Mouse (Mus musculus) mesoderm, embryonic 11.5 days (tissue): Measurements from ENCODE around the gene Cd40lg.

Experiments
- DNase-seq: peaks from one replicate; pipeline ENCODE4 v3.0.0-alpha.2; 2012; ENCODE audit warnings: low read depth, low spot score

Gene Cd40lg

DNA sequence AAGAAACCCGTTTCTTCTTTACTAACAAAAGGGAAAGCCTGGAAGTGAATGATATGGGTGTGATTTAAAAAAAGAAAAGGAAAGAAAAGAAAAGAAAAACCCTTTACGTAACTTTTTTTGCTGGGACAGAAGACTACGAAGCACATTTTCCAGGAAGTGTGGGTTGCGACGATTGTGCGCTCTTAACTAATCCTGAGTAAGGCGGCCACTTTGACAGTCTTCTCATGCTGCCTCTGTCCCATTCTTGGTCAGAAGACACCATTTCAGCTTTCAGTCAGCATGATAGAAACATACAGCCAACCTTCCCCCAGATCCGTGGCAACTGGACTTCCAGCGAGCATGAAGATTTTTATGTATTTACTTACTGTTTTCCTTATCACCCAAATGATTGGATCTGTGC, at the start of gene Cd40lg:
TSS of gene Cd40lg (plus strand) at position 268 of the 400 bp plus-strand sequence.
- no peak for DNase-seq

DNA sequence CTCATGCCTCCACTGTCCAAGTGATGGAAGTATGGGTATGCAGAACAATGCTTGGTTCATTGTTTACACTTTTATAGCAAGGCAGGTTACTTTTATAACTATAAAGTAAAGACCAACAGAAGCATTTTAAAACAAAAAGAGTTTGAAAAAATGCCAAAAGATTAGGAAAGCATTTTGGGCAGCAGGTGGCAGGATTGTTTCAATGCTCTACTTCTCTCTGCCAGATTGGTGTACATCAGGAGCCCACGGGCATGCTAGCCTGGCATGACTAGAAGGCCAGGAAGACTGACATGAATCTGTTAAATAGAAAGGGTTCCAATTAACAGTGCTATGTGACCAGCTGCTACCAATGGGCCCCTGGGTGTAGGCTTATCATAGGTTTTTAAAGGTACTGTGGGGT, 45.4 kb upstream of the Cd40lg start:
- DNase-seq, result no peak

DNA sequence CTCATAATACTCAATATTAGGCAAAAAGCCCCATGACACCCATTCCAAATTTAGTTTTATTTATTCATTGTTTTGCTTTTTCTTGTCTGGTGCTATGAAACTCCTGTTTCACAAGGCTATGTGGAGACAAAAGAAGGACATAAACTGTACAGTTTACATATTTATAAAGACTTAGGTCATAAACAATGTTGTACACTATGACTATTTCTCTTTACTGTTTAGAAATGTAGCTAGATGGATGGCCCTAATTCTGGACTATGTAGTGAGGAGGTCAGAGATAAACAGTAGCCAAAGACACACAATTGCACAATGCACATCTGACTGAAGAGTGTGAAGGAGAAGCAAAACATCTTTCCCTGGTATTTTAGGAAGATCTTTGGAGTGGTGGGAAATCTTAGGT, 40.7 kb upstream of the Cd40lg start:
- DNase-seq, result no peak

DNA sequence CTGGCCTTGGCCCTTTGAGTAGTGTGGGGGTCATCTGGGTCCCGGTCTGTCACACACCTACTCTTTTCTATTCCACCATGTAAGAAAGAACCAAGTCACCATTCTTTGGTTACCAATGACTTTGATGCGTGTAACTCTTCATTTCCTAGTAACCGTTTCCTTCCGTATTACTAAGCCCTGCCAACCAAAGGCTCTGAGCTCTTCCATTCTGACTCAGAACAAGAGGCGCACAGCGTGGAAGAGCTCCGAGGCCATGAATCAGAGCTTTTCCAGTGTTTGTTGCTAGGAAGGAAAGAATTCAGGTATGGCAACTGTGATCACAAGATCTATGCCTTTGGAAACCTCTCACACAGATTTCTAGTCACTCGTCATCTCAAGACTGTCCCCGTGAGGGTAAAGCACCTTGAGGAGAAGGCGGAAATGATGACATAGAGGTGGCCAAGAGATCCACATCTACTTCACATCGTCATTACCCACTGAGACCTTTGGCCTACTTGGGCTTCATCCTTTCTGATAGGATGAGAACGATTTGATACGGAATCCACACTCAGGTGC, 34.6 kb upstream of the Cd40lg start:
- no peak for DNase-seq

DNA sequence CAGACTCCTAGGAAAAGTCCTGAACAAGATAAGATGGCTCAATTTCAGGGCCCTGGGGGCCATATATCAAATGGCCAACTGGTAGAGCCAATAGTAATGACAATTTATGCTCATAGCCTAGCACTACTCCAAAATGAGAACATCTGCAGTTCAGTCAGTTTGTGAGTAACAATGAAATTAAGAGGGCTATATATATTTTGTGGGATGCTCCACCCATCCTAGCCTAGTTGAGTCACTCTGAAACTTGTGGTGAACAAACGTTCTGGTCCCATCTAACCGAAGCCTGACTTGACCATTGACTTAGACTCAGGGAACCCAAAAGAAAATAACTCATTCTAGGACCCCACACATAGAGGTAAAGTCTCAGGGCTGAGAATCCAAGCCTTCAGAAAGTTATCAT, 29.5 kb upstream of the Cd40lg start:
- DNase-seq, result no peak

DNA sequence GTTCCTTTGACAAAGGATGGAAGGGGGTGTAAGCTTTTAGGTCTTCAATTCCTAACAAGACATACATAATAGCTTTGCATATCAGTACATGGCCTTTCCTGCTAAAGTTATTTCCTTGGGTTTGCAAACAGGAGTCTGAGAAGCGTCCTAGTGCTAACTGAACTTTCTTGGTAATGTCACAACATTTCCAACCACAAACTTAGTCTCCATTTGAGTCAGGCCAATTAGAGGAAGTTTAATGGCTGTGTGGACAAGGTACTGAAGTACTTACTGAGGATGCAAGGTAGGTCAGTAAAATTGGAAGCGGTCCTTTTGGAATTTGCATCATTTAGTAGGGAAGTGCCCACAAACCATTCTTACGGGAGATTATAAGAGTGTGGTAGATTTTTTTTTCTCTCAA, 28.6 kb upstream of the Cd40lg start:
- no peak for DNase-seq

DNA sequence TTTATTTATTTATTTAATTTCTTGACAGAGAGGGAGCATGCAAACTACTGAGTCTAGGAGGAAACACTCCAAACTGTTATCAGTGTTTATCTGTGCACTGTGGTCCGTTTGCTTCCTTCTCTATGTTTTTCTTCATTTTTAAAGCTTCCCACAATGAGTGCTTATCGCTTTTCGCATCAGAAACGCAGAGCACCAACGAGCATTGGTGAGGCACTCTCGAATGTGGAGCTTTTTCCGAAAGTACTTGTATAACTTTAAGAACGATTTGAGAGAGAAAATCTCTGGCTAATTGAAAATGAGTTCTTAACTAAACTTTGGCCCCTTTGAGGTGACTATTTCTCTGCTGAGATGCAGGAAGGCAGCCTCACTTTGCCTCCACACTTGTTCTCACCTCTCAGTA, 24.6 kb upstream of the Cd40lg start:
- no peak for DNase-seq

DNA sequence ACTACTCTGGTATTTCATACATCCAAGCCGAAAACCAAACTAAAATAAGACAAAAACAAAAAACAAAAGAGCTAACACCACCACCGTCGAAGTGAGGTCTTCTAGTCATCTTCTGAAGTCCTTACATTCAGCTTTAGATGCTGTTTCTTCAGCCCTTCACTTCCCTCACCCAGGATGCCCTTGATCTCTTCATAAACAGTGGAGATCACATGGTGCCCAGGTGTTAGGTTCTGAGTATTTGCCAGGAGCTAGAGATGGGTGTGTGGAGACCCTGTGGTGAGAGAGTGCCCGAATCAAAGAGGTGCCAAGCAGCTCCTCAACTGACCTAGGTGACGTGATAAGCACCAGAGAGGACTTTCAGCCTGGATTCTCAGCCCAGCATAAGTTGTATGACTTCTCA, 22.6 kb upstream of the Cd40lg start:
- DNase-seq, result no peak

DNA sequence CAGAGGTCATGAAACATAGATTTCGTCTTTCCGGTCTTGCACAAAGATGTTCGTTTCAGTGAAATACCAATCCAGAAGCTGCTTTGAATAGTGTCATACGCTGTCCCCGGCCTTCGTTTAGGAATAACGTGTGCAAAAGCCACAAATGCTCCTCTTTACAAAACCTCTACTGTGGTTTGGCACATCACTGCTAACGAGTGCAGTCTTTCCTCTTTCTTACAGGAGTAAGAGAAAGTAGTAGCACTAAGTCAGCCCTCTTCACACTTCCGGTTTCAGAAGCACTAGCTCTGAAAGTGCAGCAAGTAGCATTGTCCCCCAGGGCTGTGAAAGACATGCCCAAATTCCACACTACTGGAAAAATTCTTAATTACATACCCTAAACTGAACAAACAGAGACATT, 15.6 kb upstream of the Cd40lg start:
- no peak for DNase-seq

DNA sequence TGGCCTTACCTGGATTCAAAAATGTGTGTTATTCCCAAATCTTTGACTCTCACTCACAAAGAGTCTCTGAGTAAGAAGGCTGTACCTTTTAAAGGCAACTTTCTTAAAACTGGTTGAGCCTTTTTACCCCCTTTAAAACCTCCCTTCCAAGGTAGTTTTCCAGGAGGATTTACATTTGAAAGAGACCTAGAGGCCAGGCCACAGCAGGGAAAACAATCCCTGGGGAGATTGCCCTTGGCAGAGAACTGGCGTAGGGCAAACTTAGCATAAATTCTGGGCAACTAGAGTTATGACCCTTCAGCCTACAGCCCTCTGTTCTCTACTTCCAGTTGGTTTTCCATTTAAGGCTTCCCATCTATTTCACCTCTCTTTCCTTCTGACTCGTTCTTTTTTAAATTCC, 13.9 kb upstream of the Cd40lg start:
- no peak for DNase-seq

DNA sequence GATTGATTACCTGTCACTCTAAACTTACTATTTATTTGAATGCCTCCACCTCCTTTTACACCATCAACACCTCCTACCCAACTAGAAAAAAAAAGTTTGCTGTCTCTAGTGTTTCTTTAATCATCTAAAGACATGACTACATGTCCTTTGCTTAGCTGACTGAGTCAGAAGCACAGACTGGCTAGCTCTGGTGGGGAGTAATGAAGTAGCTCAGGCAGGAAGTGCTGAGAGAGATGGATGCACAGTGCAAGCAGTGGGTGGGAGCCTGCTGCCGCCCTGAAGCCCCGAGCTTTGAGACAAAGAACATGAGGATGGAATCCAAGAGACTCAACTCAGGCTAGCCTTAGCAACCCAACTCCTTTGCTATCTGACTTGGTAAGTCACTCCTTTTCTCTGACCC, 11.5 kb upstream of the Cd40lg start:
- DNase-seq, result no peak

DNA sequence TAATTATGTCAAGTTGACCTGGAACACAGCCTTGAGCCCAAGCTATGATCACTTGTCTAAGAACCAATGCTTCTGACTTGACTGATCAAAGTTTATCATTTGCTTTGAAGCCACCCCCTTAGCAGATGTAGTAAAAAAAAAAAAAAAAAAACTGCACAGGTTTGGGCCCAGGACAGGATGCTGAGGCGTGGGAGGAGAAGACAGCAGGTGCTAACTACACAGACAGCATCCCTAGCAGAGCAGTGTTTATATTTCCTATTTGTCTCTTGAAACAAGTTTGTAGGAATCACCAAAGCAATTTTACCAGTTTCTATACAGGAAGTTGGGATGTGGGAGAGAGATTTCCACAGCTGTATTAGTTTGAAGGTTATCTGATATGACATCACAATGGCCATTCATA, 1.4 kb upstream of the Cd40lg start:
- DNase-seq, result no peak

DNA sequence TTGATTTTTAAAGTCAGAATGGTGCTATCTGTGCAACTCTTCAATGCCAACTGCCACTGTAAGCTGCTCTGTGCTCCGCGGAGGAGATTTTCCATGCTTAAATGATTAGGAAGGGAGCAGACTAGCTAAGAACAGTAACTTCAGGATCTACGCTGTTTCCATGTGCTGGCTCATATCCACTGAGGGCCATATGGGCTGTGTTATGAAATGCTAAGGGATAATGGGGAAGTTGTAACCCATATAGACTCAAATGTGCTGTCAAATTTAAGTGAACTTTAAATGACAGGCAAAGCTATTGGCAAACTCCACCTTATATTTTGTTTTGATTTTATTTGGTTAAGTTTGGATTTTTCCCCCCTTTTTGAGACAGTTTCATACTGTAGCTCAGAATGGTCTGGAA, 919 bp downstream of the Cd40lg start:
- DNase-seq, result no peak

DNA sequence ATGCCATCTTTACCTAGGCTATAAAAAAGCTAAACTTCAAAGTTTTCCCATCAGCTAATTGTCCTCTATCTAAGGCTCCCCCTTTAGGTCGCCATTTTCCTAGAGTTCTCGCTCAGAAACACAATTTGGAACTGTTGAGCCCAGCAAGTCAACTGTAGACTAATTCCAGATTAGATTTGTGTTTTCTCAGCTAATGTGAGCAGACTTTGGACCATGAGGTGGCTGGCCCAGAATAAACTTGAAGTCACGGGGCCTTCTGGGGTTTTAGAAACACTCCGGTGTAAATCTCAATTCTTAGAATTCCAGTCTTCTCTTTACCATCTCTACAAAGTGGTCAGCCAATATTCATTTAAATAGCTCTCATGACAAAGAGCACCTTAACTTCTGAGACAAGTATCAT, 3.6 kb downstream of the Cd40lg start:
- DNase-seq, result no peak

DNA sequence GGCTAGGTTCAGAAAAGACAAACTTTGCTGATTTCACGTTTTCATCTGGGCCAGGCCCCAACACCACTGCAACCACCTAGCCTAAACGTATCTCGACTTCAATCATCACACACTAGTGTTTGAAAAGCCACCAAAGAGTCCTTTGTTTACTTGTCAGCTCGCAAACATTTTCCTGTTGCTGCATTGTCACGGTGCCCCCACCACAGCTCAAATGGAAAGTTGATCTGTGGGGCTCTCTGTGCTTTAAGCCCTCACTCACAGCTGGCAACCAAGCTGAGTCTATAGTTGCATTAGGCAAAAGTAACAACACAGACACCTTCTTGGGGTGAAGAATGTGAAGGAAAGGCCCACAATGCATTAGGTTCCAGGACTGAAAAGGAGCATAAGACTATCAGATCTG, 4.3 kb downstream of the Cd40lg start:
- no peak for DNase-seq

DNA sequence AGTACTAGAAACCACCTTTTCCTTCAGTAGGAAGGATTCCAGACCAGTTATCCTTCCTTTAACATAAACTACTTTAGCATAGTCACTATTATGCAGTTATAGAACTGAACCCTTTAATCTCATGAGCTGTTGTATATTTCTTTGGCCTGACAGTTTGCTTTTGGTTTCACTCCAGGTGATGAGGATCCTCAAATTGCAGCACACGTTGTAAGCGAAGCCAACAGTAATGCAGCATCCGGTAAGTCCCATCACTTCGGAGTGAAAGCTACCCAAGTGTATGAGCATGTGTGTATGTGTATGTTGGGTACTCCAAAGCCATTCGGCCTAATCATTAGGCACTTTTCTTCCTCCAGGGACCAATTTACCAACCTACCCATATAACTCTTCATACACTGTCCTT, 7.6 kb downstream of the Cd40lg start:
- peak; percentile 12 for DNase-seq

DNA sequence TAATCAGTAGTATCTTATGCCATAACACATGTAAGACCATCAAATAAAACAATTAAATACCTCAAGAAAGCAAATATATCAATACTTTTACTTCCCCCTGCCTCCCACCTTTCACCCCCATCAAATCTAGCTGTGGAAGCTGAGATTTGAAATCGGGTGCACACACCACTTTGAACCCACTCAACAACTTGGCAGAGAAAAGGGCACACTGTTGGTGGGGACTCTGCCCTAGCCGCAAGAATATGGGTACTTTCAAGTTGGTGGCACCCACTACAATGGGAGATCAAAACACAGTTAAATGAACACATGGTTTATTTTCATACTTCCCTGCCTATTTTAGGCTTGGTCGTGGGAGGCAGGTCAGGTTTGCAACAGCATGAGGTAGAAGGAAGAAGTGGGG, 9.9 kb downstream of the Cd40lg start:
- no peak for DNase-seq

DNA sequence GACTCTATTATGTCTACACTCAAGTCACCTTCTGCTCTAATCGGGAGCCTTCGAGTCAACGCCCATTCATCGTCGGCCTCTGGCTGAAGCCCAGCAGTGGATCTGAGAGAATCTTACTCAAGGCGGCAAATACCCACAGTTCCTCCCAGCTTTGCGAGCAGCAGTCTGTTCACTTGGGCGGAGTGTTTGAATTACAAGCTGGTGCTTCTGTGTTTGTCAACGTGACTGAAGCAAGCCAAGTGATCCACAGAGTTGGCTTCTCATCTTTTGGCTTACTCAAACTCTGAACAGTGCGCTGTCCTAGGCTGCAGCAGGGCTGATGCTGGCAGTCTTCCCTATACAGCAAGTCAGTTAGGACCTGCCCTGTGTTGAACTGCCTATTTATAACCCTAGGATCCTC, 11.4 kb downstream of the Cd40lg start:
- no peak for DNase-seq

DNA sequence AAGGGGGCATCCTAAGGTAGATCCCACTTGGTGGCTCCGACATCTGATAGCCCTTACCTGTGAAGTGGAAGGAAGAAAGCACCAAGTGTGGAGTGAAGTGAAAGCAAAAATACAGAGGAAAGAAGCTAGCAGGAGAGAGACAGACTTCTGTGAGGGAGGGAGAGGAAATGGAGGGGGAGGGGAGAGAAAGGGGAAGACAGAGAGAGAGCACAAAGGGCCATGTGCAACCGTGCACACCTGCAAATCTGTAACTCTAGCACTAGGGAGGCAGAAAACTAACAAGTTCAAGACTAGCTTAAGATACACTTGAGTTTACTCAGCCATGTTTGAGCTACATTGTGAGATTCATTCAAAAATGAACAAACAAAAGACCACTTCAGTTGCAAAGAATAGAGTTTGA, 16.2 kb downstream of the Cd40lg start:
- DNase-seq, result no peak

DNA sequence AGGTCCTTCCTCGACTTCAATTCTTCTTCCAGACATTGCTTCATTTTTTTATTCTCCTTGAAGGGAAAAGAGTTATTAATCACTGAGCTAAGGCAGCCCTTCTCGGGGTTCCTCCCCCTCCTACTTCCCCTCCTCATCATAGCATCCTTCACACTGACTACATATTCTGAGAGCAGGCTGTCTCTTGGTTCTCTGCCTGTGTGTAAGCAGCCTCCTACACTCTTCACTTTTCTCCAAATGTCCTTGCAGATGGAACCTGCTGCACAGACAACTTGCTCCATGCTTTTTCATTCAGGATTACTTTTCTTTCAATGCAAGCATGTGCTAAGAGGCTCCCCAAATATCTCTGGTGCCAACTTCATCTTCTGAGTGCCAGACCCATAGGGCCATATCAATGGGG, 21.7 kb downstream of the Cd40lg start:
- no peak for DNase-seq

DNA sequence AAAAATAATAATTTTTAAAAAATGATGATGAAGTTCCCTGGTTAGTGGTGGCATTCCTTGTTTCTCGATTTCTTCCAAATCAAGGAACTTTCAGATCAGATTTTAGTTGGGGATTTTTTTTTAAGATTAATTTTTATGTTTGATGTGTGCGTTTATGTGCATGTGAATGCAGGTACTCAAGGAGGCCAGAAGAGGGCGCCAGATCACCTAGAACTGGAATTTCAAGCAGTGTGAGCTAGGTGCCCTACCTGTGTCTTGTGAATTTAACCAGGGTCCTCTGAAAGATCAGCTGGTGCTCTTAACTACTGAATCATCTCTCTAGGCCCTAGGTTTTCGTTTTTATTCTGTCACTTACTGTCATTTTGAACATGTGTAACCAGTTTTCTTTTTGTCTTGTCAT, 24.0 kb downstream of the Cd40lg start:
- DNase-seq, result no peak

DNA sequence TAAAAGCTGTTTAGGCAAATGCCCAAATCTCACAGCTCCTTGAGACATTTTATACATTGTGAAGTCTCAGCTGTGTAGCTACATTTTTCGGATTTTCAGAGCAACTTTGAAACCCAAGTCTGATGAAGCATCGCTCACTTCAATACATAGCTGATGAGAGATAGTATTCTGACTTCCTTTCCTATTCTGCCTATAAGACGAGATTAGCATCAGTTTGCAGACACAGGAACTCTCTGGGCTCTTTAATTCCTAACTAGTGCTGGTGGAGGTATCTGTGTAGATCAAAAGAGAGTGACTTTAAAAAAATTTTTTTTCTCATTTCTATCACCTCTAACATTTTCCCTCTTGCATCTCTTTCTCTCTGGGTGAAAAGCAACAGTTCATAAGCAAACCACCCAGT, 26.6 kb downstream of the Cd40lg start:
- DNase-seq, result no peak

DNA sequence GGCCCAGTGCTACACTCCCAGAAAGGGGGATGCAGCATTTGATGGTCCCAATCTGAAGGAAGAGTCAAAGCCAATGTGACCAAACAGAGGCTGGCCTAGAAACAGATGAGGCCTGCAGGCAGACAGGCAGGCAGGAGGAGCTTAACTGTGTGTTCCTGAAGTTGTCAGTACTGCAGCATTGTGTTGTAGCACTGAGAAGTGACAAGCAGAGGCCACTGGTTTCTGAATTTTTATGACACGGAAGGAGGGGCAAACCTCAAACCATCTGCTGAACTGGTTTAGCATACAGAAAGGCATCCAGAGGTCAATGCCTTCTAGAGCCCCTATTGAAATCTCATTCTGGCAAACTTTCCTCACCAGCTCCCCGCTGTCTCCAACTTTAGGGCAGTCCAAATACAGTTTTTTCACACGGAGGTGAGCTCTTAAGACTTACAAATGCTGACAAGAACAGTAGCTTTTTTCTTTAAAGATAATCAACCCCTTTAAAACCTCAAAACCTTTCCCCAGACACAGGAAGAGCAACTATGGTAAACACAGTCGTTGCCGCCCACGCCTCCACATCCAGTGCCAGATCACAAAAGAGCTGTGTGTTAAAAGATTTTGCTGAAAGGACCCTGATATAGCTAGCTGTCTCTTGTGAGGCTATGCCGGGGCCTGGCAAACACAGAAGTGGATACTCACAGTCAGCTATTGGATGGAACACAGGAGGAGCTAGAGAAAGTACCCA, 41.5 kb downstream of the Cd40lg start:
- DNase-seq, result no peak

DNA sequence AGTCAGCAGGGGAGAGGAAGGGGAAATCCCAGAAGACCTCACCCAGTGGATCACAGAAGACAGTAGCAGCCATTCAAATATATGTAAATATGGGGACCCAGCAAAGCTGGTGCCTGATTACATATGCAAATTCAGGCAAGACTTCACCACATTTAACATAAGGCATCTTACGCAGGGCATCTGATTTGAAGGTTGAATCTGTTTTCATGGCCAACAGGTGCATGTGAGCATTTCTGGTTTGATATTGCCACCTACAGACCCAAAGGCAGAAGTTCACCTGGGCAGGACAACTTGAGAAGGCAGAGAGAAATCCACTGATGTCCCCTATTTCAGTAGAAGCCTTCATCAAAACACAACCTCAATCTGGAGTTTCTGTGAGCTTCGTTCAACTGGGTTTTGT, 48.8 kb downstream of the Cd40lg start:
- DNase-seq, result no peak
